Mouse (Mus musculus) heart, postnatal 0 days (tissue): Measurements from ENCODE around the gene Gm45837. TPM values are rescaled to one million over a fixed set of nuclear protein-coding genes. Genes with fewer than 3 reads are reported as not detected.

Experiments used
- ATAC-seq: fragments of 200-750 bp; cut with Nextera tagmentation; 2 replicates; pipeline ENCODE4 v1.8.0; 2017; ENCODE audit warnings: low read depth, moderate number of reproducible peaks, moderate library complexity; ENCODE audit not compliant: insufficient read depth
- DNase-seq: peaks from one replicate; pipeline ENCODE4 v3.0.0-alpha.2; 2016; ENCODE audit warnings: low spot score
- H3K27ac ChIP-seq: fragments of 300-500 bp; sonication (generic); 2 replicates; pipeline ENCODE4 v1.5.1; 2014; ENCODE audit warnings: low read depth, mild to moderate bottlenecking
- H3K27me3 ChIP-seq: fragments of 300-500 bp; sonication (generic); 2 replicates; pipeline ENCODE4 v1.6.1; 2014; ENCODE audit warnings: low read length, mixed read lengths; ENCODE audit not compliant: control insufficient read depth, insufficient read depth
- H3K36me3 ChIP-seq: fragments of 300-500 bp; sonication (generic); replicated peaks from 2 replicates; pipeline ENCODE4 v1.6.1; 2014; ENCODE audit warnings: low read length, mixed read lengths; ENCODE audit not compliant: control insufficient read depth, insufficient read depth
- H3K4me1 ChIP-seq: fragments of 300-500 bp; sonication (generic); 2 replicates; pipeline ENCODE4 v1.6.1; 2014; ENCODE audit warnings: antibody characterized with exemption; ENCODE audit not compliant: control insufficient read depth, insufficient read depth
- H3K4me2 ChIP-seq: fragments of 300-500 bp; sonication (generic); 2 replicates; pipeline ENCODE4 v1.6.1; 2014; ENCODE audit warnings: low read depth, mild to moderate bottlenecking, low read length, moderate library complexity
- H3K4me3 ChIP-seq: fragments of 300-500 bp; sonication (generic); 2 replicates; pipeline ENCODE4 v1.5.1; 2014; ENCODE audit warnings: low read depth, low read length
- H3K9ac ChIP-seq: fragments of 300-500 bp; sonication (generic); replicated peaks from 2 replicates; pipeline ENCODE4 v1.6.1; 2014; ENCODE audit warnings: low read depth, low read length, mixed read lengths
- H3K9me3 ChIP-seq: fragments of 300-500 bp; sonication (generic); replicated peaks from 2 replicates; pipeline ENCODE4 v1.6.1; 2016; ENCODE audit warnings: low read length; ENCODE audit not compliant: control insufficient read depth
- CTCF ChIP-seq: IDR thresholded peaks from 2 replicates; pipeline ENCODE4 v1.5.1; 2016; ENCODE audit warnings: antibody characterized with exemption, control low read depth, low read depth
- EP300 ChIP-seq: IDR thresholded peaks from 2 replicates; pipeline ENCODE4 v1.6.1; 2016; ENCODE audit warnings: antibody characterized with exemption, low read depth
- WGBS: fragments of 180-500 bp; shearing (Covaris S2); extraction: QIAGEN DNeasy Blood & Tissue Kit; methylation state at CpG from one replicate; pipeline ENCODE4 v1.1.7; 2014; 5-methylcytosine and 5-hydroxymethylcytosine counted together
- polyA plus RNA-seq: library from polyadenylated mRNA; unstranded; fragments of >200 nt; fragmentation: Nextera tagmentation; extraction: Ambion mirVana; gene quantifications from 2 replicates; pipeline ENCODE4 v1.2.1, GENCODE M21; 2015
- total RNA-seq: library from RNA; depleted of rRNA; stranded (reverse); fragments of >200 nt; gene quantifications from 2 replicates; pipeline ENCODE4 v1.2.3, GENCODE M21; 2014; ENCODE audit warnings: low replicate concordance

Gm45837 gene
- total and polyA plus RNA-seq, 2 experiments from 2014 or later, result 2.4 to 33.8 TPM

GRCm38 (mm10) chr7:101471968-101472480 is 61.3 kb downstream of the Gm45837 start:
- Histone ChIP-seq H3K4me1 (peaks cover 37% of the 10 kb centered on the region), H3K9me3 (no peaks in the 10 kb centered on the region), H3K9ac (no peak overlapping the region), H3K27ac (peak overlapping the region; percentile 68), H3K36me3 (no peaks in the 10 kb centered on the region), H3K4me2 (no peak overlapping the region), H3K4me3 (no peak overlapping the region), H3K27me3 (no peaks in the 10 kb centered on the region)
- TF ChIP-seq CTCF, result no peak
- ATAC-seq, result no peak
- WGBS, result 68% methylated on average over 3 of the region's 3 CpGs
- DNase-seq, result no peak

GRCm38 (mm10) chr7:101472598-101473558 is 62.2 kb downstream of the Gm45837 start:
- DNase-seq, result peak; percentile 55
- Histone ChIP-seq H3K4me2 (peak overlapping the region; percentile 29; the same call in 1 of the 2 replicates), H3K4me3 (no peak overlapping the region), H3K36me3 (no peaks in the 10 kb centered on the region), H3K27me3 (no peaks in the 10 kb centered on the region), H3K9me3 (no peaks in the 10 kb centered on the region), H3K9ac (no peak overlapping the region), H3K4me1 (peaks cover 36% of the 10 kb centered on the region), H3K27ac (peak overlapping the region; percentile 68)
- TF ChIP-seq CTCF (no peak), EP300 (no peak)
- 21% methylated on average over 10 of the region's 10 CpGs for WGBS
- ATAC-seq, result peak; percentile 54

GRCm38 (mm10) chr7:101474399-101474811 is 63.7 kb downstream of the Gm45837 start:
- WGBS, result 50% methylated on average over 5 of the region's 5 CpGs
- H3K9me3 ChIP-seq, result no peaks in the 10 kb centered on the region
- H3K4me2 ChIP-seq, result no peak overlapping the region
- H3K4me3 ChIP-seq, result no peak overlapping the region
- H3K27ac ChIP-seq, result no peak overlapping the region
- H3K9ac ChIP-seq, result no peak overlapping the region
- no peak for DNase-seq
- H3K27me3 ChIP-seq, result no peaks in the 10 kb centered on the region
- H3K36me3 ChIP-seq, result no peaks in the 10 kb centered on the region
- H3K4me1 ChIP-seq, result peaks cover 36% of the 10 kb centered on the region
- ATAC-seq, result no peak
- TF ChIP-seq EP300, result no peak
- TF ChIP-seq CTCF, result no peak

DNA sequence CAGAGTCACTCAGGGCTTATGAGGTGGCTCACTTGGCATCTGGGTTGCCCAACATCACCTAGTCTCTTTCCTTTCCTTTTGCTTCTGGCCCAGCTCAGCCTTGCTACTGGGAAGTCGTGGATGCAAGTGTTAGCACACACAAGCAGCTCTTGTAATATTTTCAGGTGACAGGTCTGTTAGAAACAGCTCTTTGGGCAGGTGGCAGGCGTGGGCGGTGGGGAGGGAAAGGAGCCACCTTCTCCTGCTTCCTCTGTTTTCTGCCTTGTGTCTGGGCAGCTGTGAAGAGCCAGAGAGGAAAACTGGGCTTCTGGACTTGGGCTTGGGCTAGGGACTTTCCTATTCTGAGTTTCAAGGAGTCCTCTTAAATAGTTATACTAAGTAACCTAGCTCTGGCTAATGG is 65.3 kb downstream of the Gm45837 start:
- no peak overlapping the region for H3K27ac ChIP-seq
- H3K4me3 ChIP-seq, result no peak overlapping the region
- TF ChIP-seq CTCF (no peak), EP300 (no peak)
- H3K36me3 ChIP-seq, result no peaks in the 10 kb centered on the region
- H3K4me2 ChIP-seq, result no peak overlapping the region
- ATAC-seq (no peak), DNase-seq (no peak)
- 78% methylated on average over 3 of the region's 3 CpGs for WGBS
- H3K9ac ChIP-seq, result no peak overlapping the region
- no peaks in the 10 kb centered on the region for H3K27me3 ChIP-seq
- no peaks in the 10 kb centered on the region for H3K9me3 ChIP-seq
- H3K4me1 ChIP-seq, result peaks cover 35% of the 10 kb centered on the region

- WGBS, result 53% methylated on average over 4 of the region's 4 CpGs
- TF ChIP-seq CTCF, result no peak
- no peak for TF ChIP-seq EP300
- no peak for ATAC-seq
These were observed 65.8 kb downstream of the Gm45837 start for GRCm38 (mm10) chr7:101476493-101476892.

More at GRCm38 (mm10) chr7:101476493-101476892, 65.8 kb downstream of the Gm45837 start:
- Histone ChIP-seq H3K9me3 (no peaks in the 10 kb centered on the region), H3K4me3 (no peak overlapping the region), H3K9ac (no peak overlapping the region), H3K36me3 (no peaks in the 10 kb centered on the region), H3K27ac (no peak overlapping the region), H3K27me3 (no peaks in the 10 kb centered on the region), H3K4me2 (no peak overlapping the region), H3K4me1 (peaks cover 31% of the 10 kb centered on the region)
- no peak for DNase-seq
